Mouse (Mus musculus): ENCODE results near the gene Arhgef38. TPM values are rescaled to one million over a fixed set of nuclear protein-coding genes. Genes with fewer than 3 reads are reported as not detected.

Gene Arhgef38
- 1.1 TPM in 2 replicates for polyA plus RNA-seq (2015; fragmentation: Nextera tagmentation; extraction: Ambion mirVana)

DNA sequence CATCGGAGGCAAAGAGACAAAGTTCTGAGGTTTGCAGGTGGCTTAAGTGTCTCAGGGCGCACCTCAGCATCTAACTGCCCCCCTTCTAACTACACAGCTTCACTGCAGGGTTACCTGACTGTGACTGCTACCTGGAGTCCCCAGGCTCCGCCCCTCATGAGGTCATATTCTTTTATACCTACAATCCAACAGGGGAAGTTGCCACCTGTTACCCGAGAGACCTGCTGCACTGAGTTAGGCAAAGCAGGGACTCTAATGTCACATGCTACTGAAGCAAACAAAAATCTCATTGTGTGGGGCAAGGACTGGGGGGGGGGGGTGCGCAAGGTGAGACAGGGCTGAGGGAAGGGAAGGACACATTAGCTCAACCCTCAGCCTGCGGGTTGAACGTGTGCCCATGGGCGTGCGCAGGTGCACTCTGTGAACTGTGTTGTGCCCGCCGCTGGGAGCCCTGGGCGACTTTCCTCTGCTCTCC is at the start of gene Arhgef38:
Gene Arhgef38, minus strand, starts transcription at position 129 of the 475 bp plus-strand sequence.
- peak within 1 kb of the TSS; percentile 57 for H3K27ac ChIP-seq (ENCODE audit: low read depth, low read length)
- no peak within 1 kb of the TSS for H3K9ac ChIP-seq (ENCODE audit: low read depth, low read length)
- H3K36me3 ChIP-seq (ENCODE audit: control insufficient read depth, insufficient read depth): no peaks in the 10 kb centered on the region
- no peak for TF ChIP-seq CTCF (IDR thresholded peaks at IDR 0.05; ENCODE audit: low read depth)
- peak within 1 kb of the TSS; percentile 38 for H3K4me3 ChIP-seq (ENCODE audit: low read depth, low read length)
- H3K4me1 ChIP-seq (replicated peaks; ENCODE audit: control insufficient read depth, insufficient read depth, low read length): no peaks in the 10 kb centered on the region
- H3K4me2 ChIP-seq (replicated peaks; ENCODE audit: low read depth): peak within 1 kb of the TSS; percentile 63
- no peaks in the 10 kb centered on the region for H3K9me3 ChIP-seq (ENCODE audit: control insufficient read depth)
- WGBS: 36% methylated on average over 12 of the region's 12 CpGs
- peak; percentile 93 for ATAC-seq
- no peaks in the 10 kb centered on the region for H3K27me3 ChIP-seq (replicated peaks; ENCODE audit: control insufficient read depth, insufficient read depth, low read length)

DNA sequence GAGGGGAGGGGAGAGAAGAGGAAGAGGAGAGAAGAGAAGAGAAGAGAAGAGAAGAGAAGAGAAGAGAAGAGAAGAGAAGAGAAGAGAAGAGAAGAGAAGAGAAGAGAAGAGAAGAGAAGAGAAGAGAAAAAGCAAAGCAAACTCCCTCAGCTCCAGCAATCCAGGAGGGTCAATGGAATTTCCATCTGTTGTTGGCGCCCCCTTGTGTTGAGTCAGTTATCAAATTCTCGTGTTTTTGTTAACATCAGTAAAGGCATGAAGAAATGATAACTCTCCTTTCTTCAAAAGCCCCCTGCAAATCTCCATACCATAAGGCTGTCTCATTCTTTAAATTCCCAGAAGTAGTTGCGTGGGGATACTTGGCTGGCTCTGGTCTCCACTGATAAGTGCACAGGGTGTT is 37.1 kb upstream of the Arhgef38 start:
- no peak overlapping the region for H3K9ac ChIP-seq (ENCODE audit: low read depth, low read length)
- H3K9me3 ChIP-seq (ENCODE audit: control insufficient read depth): no peaks in the 10 kb centered on the region
- no peaks in the 10 kb centered on the region for H3K4me1 ChIP-seq (replicated peaks; ENCODE audit: control insufficient read depth, insufficient read depth, low read length)
- TF ChIP-seq CTCF (IDR thresholded peaks at IDR 0.05; ENCODE audit: low read depth): peak; percentile 79
- no peaks in the 10 kb centered on the region for H3K36me3 ChIP-seq (ENCODE audit: control insufficient read depth, insufficient read depth)
- no peaks in the 10 kb centered on the region for H3K27me3 ChIP-seq (replicated peaks; ENCODE audit: control insufficient read depth, insufficient read depth, low read length)
- H3K27ac ChIP-seq (ENCODE audit: low read depth, low read length): no peak overlapping the region
- no peak overlapping the region for H3K4me3 ChIP-seq (ENCODE audit: low read depth, low read length)
- no peak overlapping the region for H3K4me2 ChIP-seq (replicated peaks; ENCODE audit: low read depth)
- no peak for ATAC-seq
- 15% methylated on average over 3 of the region's 3 CpGs for WGBS

DNA sequence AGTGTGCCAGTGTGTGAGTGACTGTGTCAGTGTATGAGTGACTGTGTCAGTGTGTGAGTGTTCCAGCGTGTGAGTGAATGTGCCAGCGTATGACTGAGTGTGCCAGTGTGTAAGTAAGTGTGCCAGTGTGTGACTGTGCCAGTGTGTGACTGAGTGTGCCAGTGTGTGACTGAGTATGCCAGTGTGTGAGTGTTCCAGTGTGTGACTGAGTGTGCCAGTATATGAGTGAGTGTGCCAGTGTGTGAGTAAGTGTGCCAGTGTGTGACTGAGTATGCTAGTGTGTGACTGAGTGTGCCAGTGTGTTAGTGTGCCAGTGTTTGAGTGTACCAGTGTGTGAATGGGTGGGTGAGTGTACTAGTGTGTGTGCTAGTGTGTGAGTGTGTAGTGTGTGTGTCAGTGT is 24.1 kb upstream of the Arhgef38 start:
- Histone ChIP-seq H3K9me3 (ENCODE audit: control insufficient read depth) (no peaks in the 10 kb centered on the region), H3K4me3 (ENCODE audit: low read depth, low read length) (no peak overlapping the region), H3K27ac (ENCODE audit: low read depth, low read length) (no peak overlapping the region), H3K4me2 (replicated peaks; ENCODE audit: low read depth) (no peak overlapping the region), H3K36me3 (ENCODE audit: control insufficient read depth, insufficient read depth) (no peaks in the 10 kb centered on the region), H3K4me1 (replicated peaks; ENCODE audit: control insufficient read depth, insufficient read depth, low read length) (no peaks in the 10 kb centered on the region), H3K27me3 (replicated peaks; ENCODE audit: control insufficient read depth, insufficient read depth, low read length) (no peaks in the 10 kb centered on the region), H3K9ac (ENCODE audit: low read depth, low read length) (no peak overlapping the region)
- WGBS: 91% methylated on average over 2 of the region's 2 CpGs
- ATAC-seq: no peak
- TF ChIP-seq CTCF (IDR thresholded peaks at IDR 0.05; ENCODE audit: low read depth): no peak

DNA sequence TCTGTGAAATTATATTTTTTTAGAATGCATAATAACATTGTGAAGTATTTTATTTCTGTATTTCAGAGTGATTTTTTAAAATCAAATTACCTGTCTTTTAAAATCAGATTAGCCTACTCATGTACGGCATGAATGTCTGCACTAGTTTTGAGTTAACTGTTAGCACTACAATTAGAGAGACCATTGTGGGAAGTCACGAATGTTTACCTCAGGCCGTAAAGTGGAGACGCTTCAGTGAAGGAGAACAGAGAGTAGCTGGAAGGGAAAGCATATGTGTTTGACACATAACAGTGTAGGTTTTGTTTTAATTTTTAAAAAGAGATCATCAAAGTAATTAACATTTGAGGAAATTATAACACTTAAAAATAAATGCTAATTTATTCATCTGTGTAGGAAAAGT is 21.1 kb upstream of the Arhgef38 start:
- Histone ChIP-seq H3K36me3 (ENCODE audit: control insufficient read depth, insufficient read depth) (no peaks in the 10 kb centered on the region), H3K4me2 (replicated peaks; ENCODE audit: low read depth) (no peak overlapping the region), H3K9ac (ENCODE audit: low read depth, low read length) (no peak overlapping the region), H3K27ac (ENCODE audit: low read depth, low read length) (no peak overlapping the region), H3K9me3 (ENCODE audit: control insufficient read depth) (no peaks in the 10 kb centered on the region), H3K4me1 (replicated peaks; ENCODE audit: control insufficient read depth, insufficient read depth, low read length) (no peaks in the 10 kb centered on the region), H3K4me3 (ENCODE audit: low read depth, low read length) (no peak overlapping the region), H3K27me3 (replicated peaks; ENCODE audit: control insufficient read depth, insufficient read depth, low read length) (no peaks in the 10 kb centered on the region)
- no peak for TF ChIP-seq CTCF (IDR thresholded peaks at IDR 0.05; ENCODE audit: low read depth)
- no peak for ATAC-seq
- 44% methylated on average over 4 of the region's 4 CpGs for WGBS

- Histone ChIP-seq H3K4me1 (replicated peaks; ENCODE audit: control insufficient read depth, insufficient read depth, low read length) (no peaks in the 10 kb centered on the region), H3K36me3 (ENCODE audit: control insufficient read depth, insufficient read depth) (no peaks in the 10 kb centered on the region), H3K27me3 (replicated peaks; ENCODE audit: control insufficient read depth, insufficient read depth, low read length) (no peaks in the 10 kb centered on the region), H3K27ac (ENCODE audit: low read depth, low read length) (no peak overlapping the region), H3K9ac (ENCODE audit: low read depth, low read length) (no peak overlapping the region), H3K9me3 (ENCODE audit: control insufficient read depth) (no peaks in the 10 kb centered on the region), H3K4me2 (replicated peaks; ENCODE audit: low read depth) (no peak overlapping the region), H3K4me3 (ENCODE audit: low read depth, low read length) (no peak overlapping the region)
- 90% methylated on average over 9 of the region's 9 CpGs for WGBS
- no peak for ATAC-seq
- TF ChIP-seq CTCF (IDR thresholded peaks at IDR 0.05; ENCODE audit: low read depth): no peak
Measured at GRCm38 (mm10) chr3:133244027-133244426, 9.3 kb upstream of the Arhgef38 start.

- TF ChIP-seq CTCF (IDR thresholded peaks at IDR 0.05; ENCODE audit: low read depth): no peak
- H3K9ac ChIP-seq (ENCODE audit: low read depth, low read length): no peak overlapping the region
- H3K36me3 ChIP-seq (ENCODE audit: control insufficient read depth, insufficient read depth): no peaks in the 10 kb centered on the region
- no peak for ATAC-seq
- no peak overlapping the region for H3K27ac ChIP-seq (ENCODE audit: low read depth, low read length)
- no peaks in the 10 kb centered on the region for H3K4me1 ChIP-seq (replicated peaks; ENCODE audit: control insufficient read depth, insufficient read depth, low read length)
- 49% methylated on average over 1 of the region's 1 CpGs for WGBS
- H3K9me3 ChIP-seq (ENCODE audit: control insufficient read depth): no peaks in the 10 kb centered on the region
- H3K4me3 ChIP-seq (ENCODE audit: low read depth, low read length): no peak overlapping the region
- H3K27me3 ChIP-seq (replicated peaks; ENCODE audit: control insufficient read depth, insufficient read depth, low read length): no peaks in the 10 kb centered on the region
- H3K4me2 ChIP-seq (replicated peaks; ENCODE audit: low read depth): no peak overlapping the region
Measured at GRCm38 (mm10) chr3:133241916-133242315, 7.2 kb upstream of the Arhgef38 start.

- ATAC-seq: no peak
Measured at GRCm38 (mm10) chr3:133233993-133234392, 756 bp downstream of the Arhgef38 start.

More at GRCm38 (mm10) chr3:133233993-133234392, 756 bp downstream of the Arhgef38 start:
- H3K36me3 ChIP-seq (ENCODE audit: control insufficient read depth, insufficient read depth): no peaks in the 10 kb centered on the region
- H3K9me3 ChIP-seq (ENCODE audit: control insufficient read depth): no peaks in the 10 kb centered on the region
- peak overlapping the region; percentile 38 for H3K4me3 ChIP-seq (ENCODE audit: low read depth, low read length)
- H3K27ac ChIP-seq (ENCODE audit: low read depth, low read length): no peak overlapping the region
- WGBS: 34% methylated on average over 9 of the region's 9 CpGs
- no peaks in the 10 kb centered on the region for H3K27me3 ChIP-seq (replicated peaks; ENCODE audit: control insufficient read depth, insufficient read depth, low read length)
- TF ChIP-seq CTCF (IDR thresholded peaks at IDR 0.05; ENCODE audit: low read depth): peak; percentile 53
- peak overlapping the region; percentile 63 for H3K4me2 ChIP-seq (replicated peaks; ENCODE audit: low read depth)
- H3K4me1 ChIP-seq (replicated peaks; ENCODE audit: control insufficient read depth, insufficient read depth, low read length): no peaks in the 10 kb centered on the region
- H3K9ac ChIP-seq (ENCODE audit: low read depth, low read length): no peak overlapping the region

Measured in intestine, postnatal 0 days (tissue).